Mouse (Mus musculus) layer of hippocampus, postnatal 36 days (tissue): Measurements from ENCODE around the gene Cd79a. TPM values are rescaled to one million over a fixed set of nuclear protein-coding genes. Genes with fewer than 3 reads are reported as not detected.
"Not testable (repeated sequence)": the region's sequence is repeated elsewhere in the genome, so short reads cannot be mapped to it uniquely, and the experiment has no call there.

Source experiments
- DNase-seq, 2 experiments: peaks; one replicate each; pipeline ENCODE4 v3.0.0; 2022
- total RNA-seq, 2 experiments: library from RNA; stranded (reverse); gene quantifications; 2 replicates each; pipeline ENCODE4 v1.2.3; 2021

Cd79a gene
- total RNA-seq, 2 experiments from 2014 or later, result 0.43 TPM; not detected in 1

- DNase-seq, result no peak
These were observed 10.9 kb upstream of the Cd79a start for GRCm38 (mm10) chr7:24886308-24886633.

GRCm38 (mm10) chr7:24887096-24887495 is 10.1 kb upstream of the Cd79a start:
- no peak for DNase-seq

- DNase-seq, result no peak
These were observed 7.6 kb upstream of the Cd79a start for GRCm38 (mm10) chr7:24889431-24890220.

- DNase-seq, result peak; percentile 61 to 72
These were observed 6.6 kb upstream of the Cd79a start for GRCm38 (mm10) chr7:24890281-24891216.

- DNase-seq, result no peak
These were observed 5.7 kb upstream of the Cd79a start for GRCm38 (mm10) chr7:24891241-24892124.

- DNase-seq, result no peak
These were observed 5.0 kb upstream of the Cd79a start for GRCm38 (mm10) chr7:24892125-24892583.

- DNase-seq, result not testable (repeated sequence)
These were observed 1.4 kb upstream of the Cd79a start for GRCm38 (mm10) chr7:24895749-24896148.

GRCm38 (mm10) chr7:24896269-24896668 is 912 bp upstream of the Cd79a start:
- no peak for DNase-seq

GRCm38 (mm10) chr7:24897959-24898358 is 778 bp downstream of the Cd79a start:
- no peak for DNase-seq

GRCm38 (mm10) chr7:24901114-24901513 is 3.9 kb downstream of the Cd79a start:
- DNase-seq, result no peak

- no peak for DNase-seq
These were observed 4.7 kb downstream of the Cd79a start for GRCm38 (mm10) chr7:24901842-24902241.

- DNase-seq, result no peak
These were observed 5.1 kb downstream of the Cd79a start for GRCm38 (mm10) chr7:24902264-24902629.

GRCm38 (mm10) chr7:24902630-24903443 is 5.7 kb downstream of the Cd79a start, which contains the start of gene Arhgef1:
Arhgef1 (plus strand) TSS chr7:24902912.
- DNase-seq, result peak; percentile 26 to 37

- no peak for DNase-seq
These were observed 6.3 kb downstream of the Cd79a start for GRCm38 (mm10) chr7:24903444-24903825.

- peak; percentile 96 to 98 for DNase-seq
These were observed 6.9 kb downstream of the Cd79a start for GRCm38 (mm10) chr7:24904070-24904483.

GRCm38 (mm10) chr7:24904936-24905335 is 7.8 kb downstream of the Cd79a start:
- DNase-seq, result no peak

GRCm38 (mm10) chr7:24906551-24906950 is 9.4 kb downstream of the Cd79a start:
- DNase-seq, result no peak

GRCm38 (mm10) chr7:24907211-24907748 is 10.1 kb downstream of the Cd79a start:
- DNase-seq, result no peak

- DNase-seq, result no peak
These were observed 15.3 kb downstream of the Cd79a start for GRCm38 (mm10) chr7:24912480-24912879.

GRCm38 (mm10) chr7:24918763-24919323 is 21.7 kb downstream of the Cd79a start:
- DNase-seq, result no peak

GRCm38 (mm10) chr7:24919728-24920127 is 22.5 kb downstream of the Cd79a start:
- peak; percentile 59 to 61 for DNase-seq
